Mouse (Mus musculus) liver, adult 2 months (tissue): ENCODE measurements around the gene Jarid2.

ENCODE experiments used
- CTCF ChIP-seq: fragments of 200-500 bp; IDR thresholded peaks from 2 replicates; pipeline ENCODE4 v1.5.1; 2011; ENCODE audit warnings: low read depth, low read length, control low read depth
- POLR2A ChIP-seq: fragments of 200-500 bp; IDR thresholded peaks from 2 replicates; pipeline ENCODE4 v1.6.1; 2011; ENCODE audit warnings: low read length, control low read depth; ENCODE audit not compliant: insufficient read depth; ENCODE audit errors: extremely low read depth

GRCm38 (mm10) chr13:44775396-44775795 lies 46.1 kb downstream of the Jarid2 start:
- no peak for TF ChIP-seq POLR2A
- no peak for TF ChIP-seq CTCF
